Mouse (Mus musculus) intestine, postnatal 0 days (tissue): ENCODE measurements around the gene Slc25a47. TPM values are rescaled to one million over a fixed set of nuclear protein-coding genes. Genes with fewer than 3 reads are reported as not detected.

Source experiments
- ATAC-seq: fragments of 200-750 bp; cut with Nextera tagmentation; 2 replicates; pipeline ENCODE4 v1.8.0; 2017; ENCODE audit warnings: mild to moderate bottlenecking, moderate TSS enrichment, moderate library complexity
- H3K27ac ChIP-seq: fragments of 300-500 bp; sonication (generic); 2 replicates; pipeline ENCODE4 v1.5.1; 2014; ENCODE audit warnings: mild to moderate bottlenecking, low read depth, low read length, moderate library complexity
- H3K27me3 ChIP-seq: fragments of 300-500 bp; sonication (generic); replicated peaks from 2 replicates; pipeline ENCODE4 v1.6.1; 2014; ENCODE audit warnings: low read length, mixed read lengths; ENCODE audit not compliant: control insufficient read depth, insufficient read depth
- H3K36me3 ChIP-seq: fragments of 300-500 bp; sonication (generic); 2 replicates; pipeline ENCODE4 v1.6.1; 2014; ENCODE audit warnings: mild to moderate bottlenecking, moderate library complexity; ENCODE audit not compliant: control insufficient read depth, insufficient read depth
- H3K4me1 ChIP-seq: fragments of 300-500 bp; sonication (generic); replicated peaks from 2 replicates; pipeline ENCODE4 v1.6.1; 2014; ENCODE audit warnings: antibody characterized with exemption, low read length, mixed read lengths; ENCODE audit not compliant: control insufficient read depth, insufficient read depth
- H3K4me2 ChIP-seq: fragments of 300-500 bp; sonication (generic); replicated peaks from 2 replicates; pipeline ENCODE4 v1.6.1; 2014; ENCODE audit warnings: low read depth, mild to moderate bottlenecking, moderate library complexity
- H3K4me3 ChIP-seq: fragments of 300-500 bp; sonication (generic); 2 replicates; pipeline ENCODE4 v1.5.1; 2014; ENCODE audit warnings: low read depth, low read length
- H3K9ac ChIP-seq: fragments of 300-500 bp; sonication (generic); 2 replicates; pipeline ENCODE4 v1.6.1; 2014; ENCODE audit warnings: mild to moderate bottlenecking, low read depth, low read length
- H3K9me3 ChIP-seq: fragments of 300-500 bp; sonication (generic); 2 replicates; pipeline ENCODE4 v1.6.1; 2016; ENCODE audit warnings: mixed run types; ENCODE audit not compliant: control insufficient read depth
- CTCF ChIP-seq: sonication (generic); IDR thresholded peaks from 2 replicates; pipeline ENCODE4 v1.5.1; 2016; ENCODE audit warnings: low read depth, mild to moderate bottlenecking, control low read depth, antibody characterized with exemption, moderate library complexity
- WGBS: fragments of 180-500 bp; shearing (Covaris S2); extraction: QIAGEN DNeasy Blood & Tissue Kit; methylation state at CpG from one replicate; pipeline ENCODE4 v1.1.7; 2014; 5-methylcytosine and 5-hydroxymethylcytosine counted together
- polyA plus RNA-seq: library from polyadenylated mRNA; unstranded; fragments of >200 nt; fragmentation: Nextera tagmentation; extraction: Ambion mirVana; gene quantifications from 2 replicates; pipeline ENCODE4 v1.2.1, GENCODE M21; 2015

Slc25a47 gene
- polyA plus RNA-seq, 1 experiment from 2014 or later = 5.1 TPM

DNA sequence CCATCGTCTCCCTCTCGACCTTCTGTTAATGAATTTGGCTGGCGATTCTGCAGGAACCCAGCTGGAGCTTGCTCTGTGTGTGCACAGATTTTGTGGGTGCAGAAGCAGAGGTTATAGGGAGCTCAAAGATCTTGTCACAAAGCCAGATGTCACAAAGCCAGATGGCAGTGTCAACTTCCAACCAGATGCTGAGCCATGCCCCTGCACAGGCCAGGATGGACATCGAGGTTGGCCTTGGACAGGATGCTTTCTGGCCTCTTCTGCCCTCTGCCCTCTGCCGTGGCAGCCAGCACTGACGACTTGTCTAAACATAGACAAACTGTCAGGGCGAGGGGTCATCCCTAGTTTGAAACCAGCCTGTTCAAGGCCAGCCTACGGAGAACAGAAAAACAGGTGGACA, 14.3 kb downstream of the Slc25a47 start:
- H3K9ac ChIP-seq = no peak overlapping the region
- 52% methylated on average over 8 of the region's 8 CpGs for WGBS

GRCm38 (mm10) chr12:108850886-108851285, 15.0 kb downstream of the Slc25a47 start:
- H3K4me1 ChIP-seq = no peaks in the 10 kb centered on the region
- H3K36me3 ChIP-seq = no peaks in the 10 kb centered on the region
- H3K9me3 ChIP-seq = no peaks in the 10 kb centered on the region
- H3K27ac ChIP-seq = no peak overlapping the region
- 84% methylated on average over 8 of the region's 8 CpGs for WGBS
- no peaks in the 10 kb centered on the region for H3K27me3 ChIP-seq
- no peak overlapping the region for H3K4me3 ChIP-seq
- TF ChIP-seq CTCF = no peak
- H3K4me2 ChIP-seq = no peak overlapping the region
- ATAC-seq = no peak
- no peak overlapping the region for H3K9ac ChIP-seq

More for the DNA sequence above, 14.3 kb downstream of the Slc25a47 start:
- no peaks in the 10 kb centered on the region for H3K9me3 ChIP-seq
- no peak overlapping the region for H3K4me2 ChIP-seq
- H3K27ac ChIP-seq = no peak overlapping the region
- no peak overlapping the region for H3K4me3 ChIP-seq
- no peaks in the 10 kb centered on the region for H3K36me3 ChIP-seq
- H3K27me3 ChIP-seq = no peaks in the 10 kb centered on the region
- no peak for ATAC-seq
- no peak for TF ChIP-seq CTCF
- no peaks in the 10 kb centered on the region for H3K4me1 ChIP-seq

DNA sequence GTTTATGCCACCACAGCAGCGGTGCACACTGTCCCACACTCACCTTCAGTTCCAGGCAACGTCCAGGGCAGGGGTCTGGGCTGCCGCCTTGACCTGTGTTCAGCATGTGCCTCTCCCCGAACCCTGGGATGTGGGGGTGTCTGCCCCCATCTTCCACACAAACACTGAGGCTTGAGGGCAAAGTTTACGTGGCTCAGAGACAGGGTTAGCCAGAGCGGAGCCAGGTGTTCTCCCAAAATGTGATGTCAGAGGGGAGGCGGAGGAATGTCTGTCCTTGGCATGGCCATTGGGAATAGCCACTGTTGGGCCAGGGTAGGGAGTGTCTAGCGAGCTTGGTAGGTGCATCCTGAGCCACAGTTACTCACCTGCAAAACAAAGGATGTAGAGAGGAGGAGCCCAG, 17.0 kb downstream of the Slc25a47 start:
- H3K9ac ChIP-seq = no peak overlapping the region
- H3K9me3 ChIP-seq = no peaks in the 10 kb centered on the region
- H3K36me3 ChIP-seq = no peaks in the 10 kb centered on the region
- TF ChIP-seq CTCF = no peak
- H3K27ac ChIP-seq = no peak overlapping the region
- no peak overlapping the region for H3K4me2 ChIP-seq
- H3K4me1 ChIP-seq = no peaks in the 10 kb centered on the region
- 86% methylated on average over 8 of the region's 8 CpGs for WGBS
- no peak overlapping the region for H3K4me3 ChIP-seq
- no peak for ATAC-seq
- H3K27me3 ChIP-seq = no peaks in the 10 kb centered on the region

DNA sequence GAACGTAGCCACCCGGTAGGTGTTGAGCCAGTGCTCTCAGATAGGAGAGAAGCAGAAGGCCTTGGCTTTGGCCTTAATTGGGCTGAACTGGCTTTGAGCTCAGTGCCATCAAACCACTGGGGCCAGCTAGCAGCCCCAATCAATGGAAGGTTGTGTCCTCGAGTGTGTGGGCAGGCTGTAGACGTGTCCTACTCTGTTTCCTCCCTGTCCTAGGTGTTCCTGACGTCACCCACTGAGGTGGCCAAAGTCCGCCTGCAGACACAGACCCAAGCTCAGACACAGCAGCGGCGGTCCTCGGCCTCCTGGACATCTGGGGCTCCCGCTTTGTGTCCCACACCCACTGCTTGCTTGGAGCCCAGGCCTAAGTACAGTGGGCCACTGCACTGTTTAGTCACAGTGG, 19.2 kb downstream of the Slc25a47 start:
- Histone ChIP-seq H3K4me1 (no peaks in the 10 kb centered on the region), H3K4me2 (peak overlapping the region; percentile 37; the same call in 1 of the 2 replicates), H3K4me3 (no peak overlapping the region), H3K27ac (peak overlapping the region; percentile 9; the same call in 1 of the 2 replicates), H3K27me3 (no peaks in the 10 kb centered on the region), H3K36me3 (peaks cover 4% of the 10 kb centered on the region; the same call in 1 of the 2 replicates), H3K9me3 (no peaks in the 10 kb centered on the region), H3K9ac (no peak overlapping the region)
- 55% methylated on average over 10 of the region's 10 CpGs for WGBS
- peak; percentile 87 for ATAC-seq
- TF ChIP-seq CTCF = no peak

DNA sequence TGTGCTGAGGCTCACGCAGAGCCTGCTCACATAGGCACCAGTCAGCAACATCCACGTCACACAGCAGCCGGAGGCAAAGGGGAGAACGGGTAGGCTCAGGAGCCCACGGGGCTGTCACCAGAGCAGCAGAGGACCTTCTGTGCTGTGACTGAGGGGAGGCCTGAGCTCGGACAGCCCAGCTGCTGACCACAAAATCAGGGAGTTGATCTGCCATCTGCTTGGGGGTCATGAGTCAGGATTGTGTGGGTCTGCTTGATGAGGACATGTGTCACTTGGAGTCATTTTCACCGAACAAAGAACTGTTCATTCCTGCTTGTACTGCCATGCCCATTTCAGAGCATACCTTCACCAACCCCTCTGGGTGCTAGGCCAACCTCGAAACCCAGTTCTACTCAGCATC, 20.3 kb downstream of the Slc25a47 start:
- Histone ChIP-seq H3K4me3 (no peak overlapping the region), H3K36me3 (peaks cover 15% of the 10 kb centered on the region), H3K9ac (no peak overlapping the region), H3K4me1 (no peaks in the 10 kb centered on the region), H3K9me3 (no peaks in the 10 kb centered on the region), H3K27ac (no peak overlapping the region), H3K27me3 (no peaks in the 10 kb centered on the region), H3K4me2 (0 out of 2 replicates have a peak overlapping the region, but pooled peaks have one; percentile 37)
- WGBS = 86% methylated on average over 8 of the region's 8 CpGs
- no peak for TF ChIP-seq CTCF
- ATAC-seq = no peak

- no peak for ATAC-seq
- Histone ChIP-seq H3K27ac (no peak overlapping the region), H3K27me3 (no peaks in the 10 kb centered on the region), H3K4me3 (no peak overlapping the region), H3K9ac (no peak overlapping the region), H3K4me2 (no peak overlapping the region), H3K36me3 (peaks cover 21% of the 10 kb centered on the region), H3K4me1 (no peaks in the 10 kb centered on the region), H3K9me3 (no peaks in the 10 kb centered on the region)
- 88% methylated on average over 7 of the region's 7 CpGs for WGBS
- TF ChIP-seq CTCF = no peak
Observed at GRCm38 (mm10) chr12:108857109-108857508, 21.3 kb downstream of the Slc25a47 start.

DNA sequence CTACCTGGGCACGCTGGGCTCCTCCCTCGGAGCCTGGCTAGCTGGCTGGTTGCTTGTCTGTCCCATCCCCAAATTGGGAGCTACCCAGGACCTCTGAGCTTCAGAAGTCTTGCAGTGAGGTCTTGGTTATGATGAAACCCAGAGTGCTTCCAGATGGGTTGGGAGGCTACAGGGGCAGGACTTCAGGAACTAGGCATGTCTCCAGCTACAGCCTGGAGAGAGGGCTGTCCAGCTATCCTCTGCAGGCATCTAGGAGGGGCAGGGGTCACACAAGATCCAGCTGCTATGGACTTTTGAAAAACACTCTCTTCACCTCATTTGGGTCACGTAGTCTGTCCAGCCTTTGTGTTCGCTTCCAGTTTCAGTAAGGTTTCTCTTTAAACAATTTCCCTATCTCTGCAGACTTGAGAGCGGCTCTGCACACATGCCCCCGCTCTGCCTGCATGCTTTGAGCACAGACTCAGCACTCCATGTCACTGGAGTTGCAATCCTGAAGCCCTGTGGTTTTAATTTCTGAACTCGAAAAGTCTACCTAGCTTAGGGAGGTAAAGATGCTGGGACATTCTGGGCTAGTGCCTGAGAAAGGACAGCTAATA, 21.8 kb downstream of the Slc25a47 start:
- no peak overlapping the region for H3K4me3 ChIP-seq
- no peak for ATAC-seq
- no peaks in the 10 kb centered on the region for H3K4me1 ChIP-seq
- H3K36me3 ChIP-seq = peaks cover 24% of the 10 kb centered on the region
- WGBS = 68% methylated on average over 7 of the region's 7 CpGs
- H3K4me2 ChIP-seq = no peak overlapping the region
- H3K27me3 ChIP-seq = no peaks in the 10 kb centered on the region
- no peaks in the 10 kb centered on the region for H3K9me3 ChIP-seq
- no peak overlapping the region for H3K27ac ChIP-seq
- no peak overlapping the region for H3K9ac ChIP-seq
- no peak for TF ChIP-seq CTCF
